Mouse (Mus musculus) kidney, embryonic 14.5 days (tissue): ENCODE measurements around the gene Rpl3. TPM values are rescaled to one million over a fixed set of nuclear protein-coding genes. Genes with fewer than 3 reads are reported as not detected.

ENCODE experiments used
- ATAC-seq: fragments of 200-750 bp; cut with Nextera tagmentation; 2 replicates; pipeline ENCODE4 v1.8.0; 2017; ENCODE audit warnings: moderate number of reproducible peaks, mild to moderate bottlenecking, moderate TSS enrichment, moderate library complexity; ENCODE audit not compliant: low FRiP score, low TSS enrichment
- H3K27ac ChIP-seq: fragments of 300-500 bp; sonication (generic); 2 replicates; pipeline ENCODE4 v1.5.1; 2014; ENCODE audit warnings: low read depth, mild to moderate bottlenecking, low read length, moderate library complexity, mixed read lengths
- H3K27me3 ChIP-seq: fragments of 300-500 bp; sonication (generic); 2 replicates; pipeline ENCODE4 v1.6.1; 2014; ENCODE audit warnings: mild to moderate bottlenecking, low read length; ENCODE audit not compliant: control insufficient read depth, insufficient read depth
- H3K36me3 ChIP-seq: fragments of 300-500 bp; sonication (generic); 2 replicates; pipeline ENCODE4 v1.6.1; 2014; ENCODE audit warnings: low read length, mixed read lengths; ENCODE audit not compliant: control insufficient read depth, insufficient read depth
- H3K4me1 ChIP-seq: fragments of 300-500 bp; sonication (generic); 2 replicates; pipeline ENCODE4 v1.6.1; 2014; ENCODE audit warnings: low read length, mixed read lengths; ENCODE audit not compliant: control insufficient read depth, insufficient read depth
- H3K4me2 ChIP-seq: fragments of 300-500 bp; sonication (generic); replicated peaks from 2 replicates; pipeline ENCODE4 v1.6.1; 2014; ENCODE audit warnings: low read depth, mild to moderate bottlenecking, low read length
- H3K4me3 ChIP-seq: fragments of 300-500 bp; sonication (generic); 2 replicates; pipeline ENCODE4 v1.5.1; 2014; ENCODE audit warnings: mild to moderate bottlenecking, low read length
- H3K9ac ChIP-seq: fragments of 300-500 bp; sonication (generic); 2 replicates; pipeline ENCODE4 v1.6.1; 2014; ENCODE audit warnings: low read depth, mild to moderate bottlenecking, low read length, moderate library complexity
- H3K9me3 ChIP-seq: fragments of 300-500 bp; sonication (generic); 2 replicates; pipeline ENCODE4 v1.6.1; 2016; ENCODE audit warnings: low read length; ENCODE audit not compliant: control insufficient read depth
- WGBS: fragments of 180-500 bp; shearing (Covaris S2); extraction: QIAGEN DNeasy Blood & Tissue Kit; methylation state at CpG from one replicate; pipeline ENCODE4 v1.1.7; 2014; 5-methylcytosine and 5-hydroxymethylcytosine counted together
- microRNA-seq: library from miRNA; unstranded; fragments of <30 nt; microRNA quantifications from one replicate; pipeline ENCODE4, GENCODE M21; 2016
- polyA plus RNA-seq: library from polyadenylated mRNA; unstranded; fragments of >200 nt; fragmentation: Nextera tagmentation; extraction: Ambion mirVana; gene quantifications from 2 replicates; pipeline ENCODE4 v1.2.1, GENCODE M21; 2014

Rpl3 gene
- polyA plus RNA-seq, 1 experiment from 2014 or later: 1,409 TPM

DNA sequence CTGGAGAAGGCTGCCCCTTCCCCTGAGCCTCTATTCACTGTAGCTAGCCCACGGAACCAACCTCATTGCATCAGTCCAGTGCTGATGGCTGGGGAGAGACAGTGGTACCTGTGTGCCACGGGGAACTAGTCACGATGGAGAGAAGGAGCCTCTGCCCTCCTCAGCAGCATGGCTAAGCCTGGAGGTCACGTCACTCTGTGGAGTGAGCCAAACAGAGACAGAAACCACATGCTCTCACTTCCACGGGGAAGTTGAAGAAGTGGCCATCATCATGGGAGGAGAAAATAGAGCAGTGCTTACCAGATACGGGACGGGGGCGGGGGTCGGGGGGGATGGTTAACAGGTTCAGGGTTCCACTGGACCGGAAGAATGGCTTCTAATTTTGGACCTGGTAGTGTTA lies 61.3 kb downstream of the Rpl3 start:
- no peak for ATAC-seq
- H3K9ac ChIP-seq: no peak overlapping the region
- no peaks in the 10 kb centered on the region for H3K9me3 ChIP-seq
- H3K36me3 ChIP-seq: no peaks in the 10 kb centered on the region
- H3K4me1 ChIP-seq: 0 out of 2 replicates have a peak, but pooled peaks cover 4% of the 10 kb centered on the region
- H3K4me3 ChIP-seq: no peak overlapping the region
- WGBS: 90% methylated on average over 10 of the region's 10 CpGs
- no peak overlapping the region for H3K27ac ChIP-seq
- H3K4me2 ChIP-seq: no peak overlapping the region
- H3K27me3 ChIP-seq: no peaks in the 10 kb centered on the region

DNA sequence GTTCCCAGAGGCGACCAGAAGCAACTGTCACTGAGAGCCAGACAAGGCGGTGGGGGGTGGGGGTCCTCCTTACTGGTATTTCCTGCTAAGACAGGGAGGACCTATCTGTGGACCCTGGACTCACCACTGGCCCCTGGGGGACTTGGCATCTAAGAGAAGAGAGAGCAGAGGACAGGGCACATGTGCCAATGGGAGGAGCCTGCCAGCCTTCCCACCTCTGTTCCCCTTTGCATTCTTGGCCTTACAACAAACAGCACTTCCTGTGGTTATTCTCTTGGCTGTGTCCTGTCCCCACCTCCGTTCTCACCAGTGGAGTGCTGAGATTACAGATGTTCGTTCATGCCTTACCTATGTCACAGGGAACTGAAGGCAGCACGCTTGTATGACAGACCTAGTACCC lies 62.8 kb downstream of the Rpl3 start:
- H3K4me3 ChIP-seq: no peak overlapping the region
- no peaks in the 10 kb centered on the region for H3K36me3 ChIP-seq
- no peaks in the 10 kb centered on the region for H3K27me3 ChIP-seq
- 61% methylated on average over 5 of the region's 5 CpGs for WGBS
- no peak for ATAC-seq
- H3K9ac ChIP-seq: no peak overlapping the region
- H3K4me1 ChIP-seq: peaks cover 14% of the 10 kb centered on the region
- no peaks in the 10 kb centered on the region for H3K9me3 ChIP-seq
- H3K27ac ChIP-seq: no peak overlapping the region
- H3K4me2 ChIP-seq: no peak overlapping the region

Small RNAs within 50 kb of the gene (microRNA-seq; reads per million reads assigned to microRNA genes)
- 92.4 reads per million, percentile 52 among the genes with 10 or more reads in this experiment for gene Snord43

Other genes with a start within 250 kb of the Rpl3 start
- 20.3 and 25.3 TPM in 2 replicates for gene Apobec3, start 200.2 kb downstream of the Rpl3 start, polyA plus RNA-seq
- 1.5 and 2.0 TPM in 2 replicates for gene Cbx7, start 120.7 kb downstream of the Rpl3 start, polyA plus RNA-seq
- gene Pdgfb, start 76.9 kb downstream of the Rpl3 start, polyA plus RNA-seq: 5.0 and 5.8 TPM in 2 replicates
- 9.5 and 11.9 TPM in 2 replicates for gene Syngr1, start 534 bp downstream of the Rpl3 start, polyA plus RNA-seq
- gene Tab1, start 41.3 kb upstream of the Rpl3 start, polyA plus RNA-seq: 25.3 and 35.2 TPM in 2 replicates
- gene Mgat3, start 81.9 kb upstream of the Rpl3 start, polyA plus RNA-seq: 3.6 and 6.1 TPM in 2 replicates
- gene Mief1, start 142.2 kb upstream of the Rpl3 start, polyA plus RNA-seq: 20.4 and 37.0 TPM in 2 replicates
- not detected in 2 replicates for gene AC140267.1, start 144.0 kb upstream of the Rpl3 start, polyA plus RNA-seq
- gene Atf4, start 163.3 kb upstream of the Rpl3 start, polyA plus RNA-seq: 131 and 145 TPM in 2 replicates
- 66.3 and 79.1 TPM in 2 replicates for gene Rps19bp1, start 172.4 kb upstream of the Rpl3 start, polyA plus RNA-seq
- gene Cacna1i, start 195.4 kb upstream of the Rpl3 start, polyA plus RNA-seq: 0.09 TPM in 1 of 2 replicates, not detected in the other